Mouse (Mus musculus): ENCODE measurements around the gene Gpr19.

DNA sequence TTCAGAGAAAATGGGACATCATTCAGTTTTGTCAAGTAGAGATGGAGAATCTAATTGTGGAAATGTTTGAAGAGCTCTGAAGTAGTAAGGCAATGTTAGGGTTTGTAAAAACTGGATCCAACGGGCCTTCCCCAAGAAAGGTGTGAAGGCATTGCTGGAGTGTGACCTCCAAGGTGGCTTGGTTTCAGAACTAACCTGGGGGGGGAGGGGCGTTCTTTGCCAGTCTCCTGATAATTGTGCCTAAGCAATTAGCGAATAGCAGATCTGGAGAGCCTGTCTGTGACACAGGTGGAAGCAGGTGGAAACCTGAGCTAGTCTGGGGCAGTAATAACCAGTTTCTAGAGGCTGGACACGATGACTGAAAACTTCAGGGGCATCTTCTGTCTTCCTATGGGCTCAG lies 52.7 kb downstream of the Gpr19 start:
- TF ChIP-seq CTCF (IDR thresholded peaks at IDR 0.05; ENCODE audit: low read depth) (no peak), EP300 (IDR thresholded peaks at IDR 0.05; ENCODE audit: low read depth) (no peak)

Measured in heart, postnatal 0 days (tissue).